Mouse (Mus musculus) retina, adult 2 months (tissue): ENCODE results near the gene Olfr1283.
"Not testable (repeated sequence)": the region's sequence is repeated elsewhere in the genome, so short reads cannot be mapped to it uniquely, and the experiment has no call there.

Experiments used
- DNase-seq: peaks from one replicate; pipeline ENCODE4 v3.0.0-alpha.2; 2012; ENCODE audit warnings: low read depth, low spot score

The Olfr1283 gene

DNA sequence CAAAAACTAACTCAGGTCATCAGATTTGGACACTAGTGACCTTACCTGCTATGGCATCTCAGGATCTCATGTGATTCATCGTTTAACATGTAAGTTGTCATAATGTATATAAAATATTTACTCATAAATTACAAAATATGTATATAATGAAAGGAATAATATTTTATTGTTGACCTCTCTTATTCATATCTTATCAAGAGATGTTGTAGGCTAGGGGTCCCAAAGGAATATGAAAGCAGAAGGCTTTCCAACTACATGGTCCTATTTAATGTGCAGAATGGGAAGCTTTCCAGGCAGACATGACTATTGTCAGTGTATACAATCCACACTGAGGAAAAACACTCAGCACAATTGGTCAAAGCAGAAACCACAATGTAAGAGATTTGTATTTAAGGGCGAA, at the start of gene Olfr1283:
Gene Olfr1283 (plus strand): TSS at position 301 of the 400 bp plus-strand sequence.
- no peak for DNase-seq

DNA sequence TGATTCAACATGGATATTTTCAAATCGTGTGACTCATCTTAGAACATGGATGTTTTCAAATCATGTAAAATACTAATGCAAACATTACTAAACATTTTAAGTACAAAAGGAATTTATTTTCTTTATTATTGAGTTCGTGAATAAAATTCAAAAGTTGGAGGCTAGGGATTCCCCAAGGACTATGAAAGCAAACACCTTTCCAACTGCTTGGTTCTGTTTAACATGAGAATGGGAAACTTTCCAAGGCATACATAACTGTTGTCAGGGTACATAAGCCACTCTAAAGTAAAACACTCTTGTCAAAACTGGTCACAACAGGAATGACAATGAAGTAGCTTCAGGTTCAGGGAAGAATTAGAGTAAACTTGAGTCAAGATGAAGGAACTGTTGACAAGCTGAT, 40.4 kb upstream of the Olfr1283 start, which contains the start of gene Olfr1281:
Gene Olfr1281 (plus strand): TSS at position 301 of the 400 bp plus-strand sequence.
- no peak for DNase-seq

DNA sequence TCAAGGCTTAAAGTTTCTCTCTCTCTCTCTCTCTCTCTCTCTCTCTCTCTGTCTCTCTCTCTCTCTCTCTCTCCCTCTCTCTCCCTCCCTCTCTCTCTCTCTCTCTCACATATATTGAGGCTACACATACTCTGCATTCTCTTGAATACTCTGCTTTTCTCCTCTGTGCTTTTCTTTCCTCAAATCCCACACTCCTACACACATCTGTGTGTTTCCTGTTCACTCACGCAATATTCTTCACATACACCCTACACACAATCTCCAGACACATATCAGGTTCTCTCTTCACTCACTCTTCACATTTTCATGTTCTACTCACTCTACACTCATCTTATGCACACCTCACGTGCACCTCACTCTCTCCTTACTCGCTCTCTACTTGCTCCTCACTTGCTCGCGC, 32.9 kb upstream of the Olfr1283 start:
- DNase-seq = not testable (repeated sequence)

DNA sequence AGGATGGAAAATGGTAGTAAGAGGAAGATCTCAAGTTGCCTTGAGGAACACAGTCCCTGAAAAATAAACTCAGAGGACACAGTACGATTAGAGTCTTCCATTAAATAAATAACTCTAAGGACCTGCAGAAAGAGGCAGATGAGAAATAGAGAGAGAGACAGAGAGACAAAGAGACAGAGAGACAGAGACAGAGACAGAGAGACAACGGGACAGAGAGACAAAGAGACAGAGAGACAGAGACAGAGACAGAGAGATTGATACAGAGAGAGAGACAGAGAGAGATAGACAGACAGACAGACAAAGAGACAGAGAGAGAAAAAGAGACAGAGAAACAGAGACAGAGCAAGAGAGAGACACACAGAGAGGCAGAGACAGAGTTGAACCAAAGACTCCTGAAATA, 30.6 kb upstream of the Olfr1283 start, which contains the start of gene Olfr1282:
Gene Olfr1282 (minus strand): TSS at position 101 of the 400 bp plus-strand sequence.
- no peak for DNase-seq

DNA sequence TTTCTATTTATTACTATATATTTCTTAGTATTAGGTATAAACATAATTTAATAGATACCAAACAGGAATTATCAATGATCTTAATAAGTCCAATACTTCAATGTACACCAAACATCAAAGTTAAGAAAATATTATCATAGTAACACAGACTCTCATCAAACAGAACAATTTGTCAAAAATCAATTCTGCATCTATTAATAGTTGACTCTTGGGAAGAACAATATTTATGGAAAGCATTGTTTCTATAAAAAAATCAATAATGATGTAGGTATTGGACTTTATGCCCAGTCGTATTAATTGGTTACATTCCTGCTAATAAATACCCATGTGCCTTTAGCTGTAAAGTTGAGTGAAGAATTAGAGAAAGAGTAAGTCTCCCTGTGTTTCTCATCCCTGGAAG, 8.6 kb downstream of the Olfr1283 start, which contains the start of gene Olfr1284:
Gene Olfr1284 (plus strand): TSS at position 301 of the 400 bp plus-strand sequence.
- no peak for DNase-seq
